Mouse (Mus musculus) adrenal gland, adult 2 months (tissue): ENCODE data around the gene Daam2. TPM values are rescaled to one million over a fixed set of nuclear protein-coding genes. Genes with fewer than 3 reads are reported as not detected.
"Not testable (repeated sequence)": the region's sequence is repeated elsewhere in the genome, so short reads cannot be mapped to it uniquely, and the experiment has no call there.

Experiments
- DNase-seq: peaks from one replicate; pipeline ENCODE4 v3.0.0; 2021
- polyA plus RNA-seq: library from polyadenylated mRNA; depleted of rRNA; stranded (reverse); fragments of >200 nt; gene quantifications from 2 replicates; pipeline ENCODE4 v1.2.3, GENCODE M21; 2012
- total RNA-seq, 2 experiments: library from RNA; stranded (reverse); gene quantifications; 2 replicates each; pipeline ENCODE4 v1.2.3; 2021

The Daam2 gene
- total and polyA plus RNA-seq, 3 experiments: 8.2 to 35.9 (median 29.8) TPM

DNA sequence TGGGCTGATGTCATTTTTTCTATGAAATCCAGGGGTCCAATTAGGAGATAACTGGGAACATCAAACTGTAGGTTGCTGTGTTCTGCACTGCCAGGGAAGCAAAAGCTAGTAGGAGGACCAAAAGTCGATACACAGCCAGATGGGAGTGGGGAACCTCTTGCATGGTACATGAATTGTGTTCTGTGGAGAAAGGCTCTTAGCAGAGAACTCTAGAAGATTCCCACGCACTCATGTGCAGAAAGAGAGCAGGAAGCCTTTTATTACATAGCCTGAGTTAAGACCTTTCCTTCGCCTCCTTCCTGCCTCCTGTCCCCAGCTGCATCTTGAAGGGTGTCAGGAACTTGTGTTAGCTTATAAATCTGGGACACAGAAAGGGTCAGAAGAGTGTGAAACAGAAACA, 82.3 kb downstream of the Daam2 start:
- no peak for DNase-seq

DNA sequence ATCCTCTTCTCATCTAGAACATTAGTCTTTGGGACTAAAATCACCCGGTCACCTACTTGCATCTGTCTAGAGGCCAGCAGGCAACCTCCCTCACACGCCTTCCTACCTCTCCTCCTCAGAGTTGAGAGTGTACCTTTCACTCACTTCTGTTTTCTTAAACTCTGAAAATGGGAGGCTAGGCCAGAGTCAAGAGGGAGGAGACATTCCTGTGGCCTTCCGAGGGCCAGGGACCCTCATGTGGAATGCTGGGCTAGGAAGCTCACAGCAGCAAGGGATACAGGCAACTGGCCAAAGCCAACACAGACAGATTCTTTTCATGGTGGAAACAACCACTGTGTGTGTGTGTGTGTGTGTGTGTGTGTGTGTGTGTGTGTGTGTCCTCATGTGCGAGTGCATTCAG, 86.8 kb downstream of the Daam2 start:
- DNase-seq: no peak

DNA sequence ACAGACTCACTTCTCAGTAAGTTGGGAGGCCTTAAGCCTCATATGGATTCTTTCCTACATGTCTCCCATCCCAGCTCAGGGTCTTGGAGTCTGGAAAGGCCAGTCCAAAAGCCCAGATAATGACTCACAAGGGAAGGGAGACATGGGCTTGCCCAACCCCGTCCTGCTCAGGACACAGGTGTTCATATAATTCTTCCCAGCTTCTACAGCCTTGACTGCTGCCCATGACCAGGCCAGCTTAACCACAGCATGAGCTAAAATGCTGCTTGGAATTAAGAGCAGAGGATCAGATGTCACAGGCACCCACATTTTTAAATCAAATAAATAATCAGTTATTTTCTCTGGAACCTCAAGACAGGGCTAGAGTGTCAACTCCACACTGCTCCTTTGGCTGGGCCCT, 89.0 kb downstream of the Daam2 start:
- no peak for DNase-seq

DNA sequence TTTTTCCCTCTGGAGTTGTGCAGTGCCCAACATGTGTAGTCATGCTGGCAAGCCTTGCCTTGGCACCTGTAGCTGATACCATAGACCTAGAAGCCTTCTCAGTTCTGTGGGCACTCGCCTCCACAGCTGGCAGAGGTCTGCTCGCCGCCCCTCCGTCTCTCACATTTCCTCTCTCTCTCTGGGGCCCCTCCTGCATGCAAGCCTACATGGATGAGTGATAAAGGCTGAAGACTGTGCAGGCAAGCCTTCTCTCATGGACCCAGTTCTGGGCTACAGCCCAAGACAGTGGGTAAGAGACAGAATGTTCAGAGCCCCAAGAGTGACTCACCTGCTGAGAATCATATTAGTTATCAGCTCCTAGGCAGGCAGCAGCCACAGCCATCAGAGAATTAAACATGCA, 90.1 kb downstream of the Daam2 start:
- no peak for DNase-seq

DNA sequence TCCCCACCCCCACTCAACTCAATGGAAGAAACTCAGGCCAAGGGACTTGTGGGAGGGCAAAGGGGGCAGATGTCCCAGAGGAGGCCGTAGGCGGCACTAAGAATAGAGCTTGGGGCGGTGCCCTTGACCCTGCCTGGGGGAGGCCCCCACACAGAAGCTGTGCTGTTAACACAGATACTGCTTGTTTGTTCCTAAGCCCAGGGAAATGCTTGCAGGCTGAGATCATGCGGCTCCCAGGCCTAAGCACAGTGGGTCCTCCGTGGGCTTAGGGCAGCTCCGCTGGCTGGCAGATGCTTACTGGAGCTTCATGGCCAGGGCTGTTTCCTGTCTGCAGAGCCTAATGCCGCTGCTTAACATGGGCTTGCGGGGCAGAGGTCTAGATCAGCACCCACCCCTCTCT, 91.5 kb downstream of the Daam2 start:
- DNase-seq: no peak

DNA sequence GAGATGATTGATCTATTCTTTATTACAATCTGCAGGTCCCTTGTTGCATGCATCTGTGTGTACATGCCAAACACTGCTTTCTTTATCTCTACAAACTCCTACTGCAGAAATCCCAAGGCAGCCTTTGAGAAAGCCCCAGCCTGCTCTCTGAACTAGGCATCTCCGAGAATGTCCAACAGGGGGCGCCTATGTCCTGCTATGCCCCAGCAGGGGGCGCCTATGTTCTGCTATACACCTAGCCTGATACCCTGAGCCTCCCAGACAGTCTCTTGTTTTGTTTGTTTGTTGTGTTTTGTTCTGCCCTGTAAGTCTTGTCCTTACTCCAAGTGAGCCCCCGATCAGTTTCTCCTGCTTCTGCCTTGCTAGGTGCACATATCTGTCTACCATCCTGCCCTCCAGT, 95.9 kb downstream of the Daam2 start:
- DNase-seq: peak; percentile 73

DNA sequence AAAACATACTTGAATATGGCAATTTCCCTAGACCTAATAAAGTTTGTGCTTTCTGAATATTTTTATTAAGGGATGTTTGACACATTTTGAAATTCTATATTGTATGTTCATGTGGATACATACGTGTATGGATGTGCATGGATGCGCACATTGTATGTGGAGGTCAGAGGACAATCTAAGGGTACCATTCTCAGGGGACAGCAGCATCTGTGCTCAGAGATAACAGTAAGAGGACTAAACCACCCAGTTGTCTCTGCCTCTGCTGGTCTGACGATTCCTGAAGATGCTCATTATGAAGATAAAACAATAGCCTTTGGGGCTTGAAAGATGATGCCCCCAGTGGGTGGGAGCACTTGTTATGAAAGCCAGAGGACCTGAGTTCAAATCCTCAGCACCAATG, 99.3 kb downstream of the Daam2 start:
- no peak for DNase-seq

DNA sequence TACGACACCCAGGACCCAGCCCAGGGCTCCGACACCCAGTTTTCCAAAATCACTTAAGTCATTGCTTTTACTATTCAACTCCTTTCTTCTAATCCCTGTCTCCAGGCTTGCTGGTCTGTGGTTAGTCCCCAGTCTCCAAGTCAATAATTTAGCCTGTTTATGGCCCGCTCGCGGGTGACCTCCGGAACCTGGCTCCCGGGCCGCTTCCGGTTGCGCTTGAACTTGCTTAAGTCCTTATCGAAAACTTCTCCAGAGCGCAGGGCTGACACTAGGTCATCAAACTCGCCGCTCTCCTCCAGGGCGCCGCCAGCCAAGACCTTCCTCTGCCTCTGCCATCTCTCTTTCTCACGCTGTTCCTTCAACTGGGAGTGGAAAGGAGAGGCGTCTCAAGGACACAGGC, 105.8 kb downstream of the Daam2 start:
- no peak for DNase-seq

DNA sequence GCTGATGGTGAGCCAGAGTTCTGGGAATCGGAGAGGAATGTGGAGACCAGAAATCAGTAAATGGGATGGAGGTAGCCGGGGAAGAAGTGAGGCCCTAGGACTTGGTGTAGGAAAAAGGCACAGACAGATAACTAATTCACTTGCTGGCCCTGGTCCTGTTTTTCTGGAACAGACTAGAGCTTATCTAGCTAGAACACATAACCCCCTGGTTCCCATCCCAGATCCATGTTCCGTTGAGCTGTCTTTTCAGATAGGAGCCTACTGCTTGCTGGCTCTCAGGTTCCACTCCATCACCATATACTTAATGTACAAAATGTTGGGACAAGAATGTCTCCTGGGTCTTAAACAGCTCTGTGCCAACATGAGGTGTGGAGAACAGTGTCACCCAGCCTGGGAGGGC, 106.3 kb downstream of the Daam2 start:
- DNase-seq: no peak

DNA sequence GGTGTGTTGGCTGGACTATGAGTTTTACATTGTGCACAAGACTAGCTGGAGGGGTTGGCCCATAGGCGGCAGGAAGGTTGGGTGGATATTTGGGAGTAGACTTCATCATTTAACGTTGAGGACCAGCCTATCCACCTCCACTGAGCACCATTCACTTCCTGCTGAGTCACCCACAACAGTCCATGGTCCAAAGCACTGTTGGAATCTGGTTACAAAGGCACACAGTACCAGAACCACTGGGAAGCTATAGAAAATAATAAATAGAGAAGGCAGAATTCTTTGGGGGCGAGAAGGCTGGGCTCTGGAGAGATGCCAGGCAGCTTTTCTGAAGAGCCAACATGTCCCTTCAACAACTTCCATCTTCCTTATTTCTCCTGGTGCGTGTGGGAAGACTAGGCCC, 107.8 kb downstream of the Daam2 start:
- no peak for DNase-seq

DNA sequence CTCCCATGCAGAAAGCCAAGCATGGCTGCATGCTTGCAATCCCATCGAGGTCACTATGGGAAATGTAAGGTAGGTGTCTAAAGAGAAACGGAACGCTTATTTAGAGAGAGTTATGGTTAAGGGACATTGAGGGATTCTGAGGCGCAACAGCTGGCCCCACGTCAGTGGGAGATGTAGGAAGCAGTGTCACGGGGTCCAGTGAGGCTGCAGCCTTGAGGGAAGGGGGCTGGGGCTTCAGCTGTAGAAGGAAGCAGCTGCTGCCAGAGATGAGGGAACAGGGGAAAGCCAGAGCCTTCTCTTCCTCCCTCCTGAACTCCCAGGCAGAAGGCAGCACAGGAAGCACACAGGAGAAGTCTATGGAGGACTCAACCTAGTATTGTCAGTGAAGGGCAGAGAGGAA, 113.2 kb downstream of the Daam2 start:
- no peak for DNase-seq

DNA sequence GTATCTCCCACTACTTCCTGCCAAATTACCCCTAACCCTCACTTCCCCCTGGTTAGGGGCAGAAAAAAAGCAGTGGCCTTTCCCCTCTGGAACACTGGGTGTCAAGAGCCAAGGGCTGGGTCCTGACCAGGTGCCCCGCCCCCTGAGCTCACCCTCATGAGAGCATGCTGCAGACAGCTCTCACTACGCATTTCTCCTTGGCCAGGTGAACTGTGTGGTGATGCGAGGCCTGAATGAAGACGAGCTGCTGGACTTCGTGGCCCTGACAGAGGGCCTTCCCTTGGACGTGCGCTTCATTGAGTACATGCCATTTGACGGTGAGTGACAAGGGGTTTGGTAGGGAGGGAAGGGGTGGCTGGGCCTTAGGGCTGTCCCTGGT, 114.9 kb downstream of the Daam2 start:
- no peak for DNase-seq

DNA sequence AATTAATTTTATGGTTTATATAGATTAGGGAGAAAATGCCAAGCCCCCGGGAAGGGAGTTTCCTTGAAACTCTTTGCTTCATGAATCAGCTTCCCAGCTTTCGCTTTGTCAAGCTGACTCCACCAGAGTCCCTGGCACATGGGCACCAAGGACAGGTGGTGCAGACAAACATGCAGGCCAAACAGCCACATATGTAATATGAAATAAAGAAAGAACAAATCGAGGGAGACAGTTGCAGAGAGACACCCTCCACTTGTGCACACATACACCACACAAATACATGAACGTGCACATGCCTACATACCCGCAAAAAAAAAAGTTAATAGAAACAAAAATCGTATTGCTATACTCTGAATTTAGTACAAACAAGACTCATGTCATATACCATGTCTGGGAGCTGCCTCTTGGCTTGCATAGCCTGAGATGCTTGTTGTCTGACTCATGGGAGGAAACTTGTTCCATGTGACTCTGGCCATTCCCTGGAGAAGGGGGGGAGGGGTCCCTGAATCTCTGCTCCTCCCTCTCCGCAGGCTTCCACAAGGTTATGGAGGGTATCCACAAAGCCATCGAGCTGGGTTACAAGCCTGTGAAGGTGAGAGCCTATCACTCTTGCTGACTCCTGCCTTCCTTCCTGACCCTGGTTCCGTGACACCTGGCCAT, 115.4 kb downstream of the Daam2 start:
- no peak for DNase-seq

DNA sequence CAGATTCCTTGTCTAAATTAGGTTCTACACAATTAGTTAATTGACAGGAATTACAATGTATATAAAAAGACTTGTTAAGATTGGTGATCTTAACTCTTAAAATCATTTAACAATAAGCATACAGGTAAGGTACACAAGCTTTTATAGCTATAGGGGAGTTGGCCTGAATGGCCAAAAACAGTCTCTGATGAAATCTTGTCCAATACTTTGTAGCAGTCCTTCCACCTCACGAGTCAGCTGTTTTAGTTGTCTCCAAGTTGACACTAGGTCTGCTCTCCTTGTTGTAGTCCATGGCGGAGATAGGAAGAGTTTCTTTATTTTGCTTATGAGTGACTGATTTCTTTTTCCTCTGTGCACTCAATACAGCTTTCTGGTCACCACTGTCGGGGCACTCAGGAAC, 121.3 kb downstream of the Daam2 start:
- not testable (repeated sequence) for DNase-seq

DNA sequence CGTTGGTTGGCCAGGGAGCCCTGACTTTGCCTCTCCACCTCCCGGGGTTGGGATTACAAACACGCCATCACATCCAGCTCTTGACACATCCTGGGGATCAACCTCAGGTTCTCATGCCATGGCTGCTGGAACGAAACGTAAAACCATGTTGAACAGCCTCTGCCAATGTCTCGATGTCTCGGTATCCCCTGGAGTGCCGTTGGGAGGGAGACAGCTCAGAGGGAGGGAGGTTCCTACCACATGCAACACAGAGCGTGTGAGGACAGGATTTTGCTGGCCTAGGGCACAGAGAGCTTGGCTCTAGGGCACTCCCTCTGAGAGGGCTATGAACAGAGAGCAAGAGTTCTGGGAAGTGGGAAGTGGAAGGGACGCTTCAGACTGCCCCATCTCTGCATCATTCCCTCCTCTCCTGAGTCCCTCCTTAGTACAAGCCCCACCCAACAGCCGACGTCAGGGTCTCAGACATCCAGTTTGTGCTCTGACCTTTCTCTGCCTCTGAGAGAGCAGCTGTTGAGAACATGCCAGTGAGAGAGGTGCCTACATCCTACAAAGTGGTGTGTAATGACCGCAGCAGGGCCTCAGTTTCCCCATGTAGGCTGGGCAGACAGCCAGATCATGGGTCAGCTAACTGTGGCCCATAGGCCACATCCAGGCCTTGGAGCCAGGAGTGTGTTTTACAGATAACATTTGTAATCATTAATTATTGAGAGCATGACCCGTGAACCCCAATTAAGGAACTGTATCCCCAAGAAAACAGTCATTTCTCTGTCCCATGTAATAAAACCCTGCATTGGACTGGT, 123.6 kb downstream of the Daam2 start:
- no peak for DNase-seq

DNA sequence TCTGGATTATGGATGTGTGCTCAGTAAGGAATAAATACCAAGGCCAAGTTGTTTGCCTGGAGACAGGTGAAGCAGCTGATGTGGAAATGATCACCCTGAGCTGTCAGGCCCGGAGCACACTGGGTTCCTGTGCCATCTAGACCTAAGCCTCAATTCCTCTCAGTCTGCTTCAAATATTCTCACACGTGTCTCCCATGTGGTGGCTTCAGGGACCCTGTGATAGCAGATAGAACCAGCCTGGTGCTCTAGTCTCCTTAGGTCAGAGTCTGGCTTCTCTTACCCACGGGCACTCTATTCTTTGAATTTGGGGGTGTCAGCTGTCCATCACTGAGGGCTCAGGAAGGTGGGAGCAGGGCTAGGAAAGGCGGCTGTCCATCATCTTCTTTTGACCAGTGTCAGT, 124.4 kb downstream of the Daam2 start:
- DNase-seq: no peak

DNA sequence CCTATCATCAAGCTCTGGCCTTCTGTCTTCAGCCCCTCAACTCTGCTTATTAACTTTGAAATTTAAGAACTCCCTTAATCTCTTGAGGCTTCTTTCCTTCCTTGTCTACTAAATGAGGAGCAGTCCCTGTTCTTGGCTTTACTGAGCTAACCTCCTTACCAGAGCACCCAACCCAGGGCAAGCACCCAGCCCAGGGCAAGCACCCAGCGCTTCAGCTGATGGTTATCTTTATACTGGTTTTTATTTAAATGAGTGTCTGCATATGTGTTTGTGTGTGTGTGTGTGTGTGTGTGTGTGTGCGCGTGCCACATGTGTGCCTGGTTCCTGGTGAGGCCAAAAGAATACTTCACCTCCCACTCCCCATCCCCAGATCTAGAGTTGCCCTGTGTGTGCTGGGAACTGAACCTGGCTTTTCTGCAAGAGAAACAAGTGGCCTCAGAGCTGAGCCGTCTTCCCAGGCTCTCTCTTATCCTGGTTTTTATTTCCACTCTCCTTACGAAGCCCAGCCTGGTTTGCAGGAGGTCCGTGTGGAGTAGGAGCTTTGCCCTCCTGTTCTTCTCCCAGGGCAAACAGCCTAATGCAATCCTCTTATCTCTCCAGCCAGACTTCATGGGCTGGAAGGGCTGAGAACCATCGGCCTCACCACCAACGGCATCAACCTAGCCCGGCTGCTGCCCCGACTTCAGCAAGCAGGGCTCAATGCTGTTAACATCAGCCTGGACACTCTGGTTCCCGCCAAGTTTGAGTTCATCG, 125.1 kb downstream of the Daam2 start:
- no peak for DNase-seq

DNA sequence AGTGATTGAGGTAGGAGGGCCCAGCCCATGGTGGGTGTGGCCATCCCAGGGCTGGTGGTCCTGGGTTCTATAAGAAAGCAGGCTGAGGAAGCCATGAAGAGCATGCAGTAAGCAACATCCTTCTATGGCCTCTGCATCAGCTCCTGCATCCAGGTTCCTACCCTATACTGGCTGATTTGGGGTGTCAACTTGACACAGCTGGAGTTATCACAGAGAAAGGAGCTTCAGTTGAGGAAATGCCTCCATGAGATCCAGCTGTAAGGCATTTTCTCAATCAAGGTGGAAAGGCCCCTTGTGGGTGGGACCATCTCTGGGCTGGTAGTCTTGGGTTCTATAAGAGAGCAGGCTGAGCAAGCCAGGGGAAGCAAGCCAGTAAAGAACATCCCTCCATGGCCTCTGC, 126.8 kb downstream of the Daam2 start:
- DNase-seq: not testable (repeated sequence)

DNA sequence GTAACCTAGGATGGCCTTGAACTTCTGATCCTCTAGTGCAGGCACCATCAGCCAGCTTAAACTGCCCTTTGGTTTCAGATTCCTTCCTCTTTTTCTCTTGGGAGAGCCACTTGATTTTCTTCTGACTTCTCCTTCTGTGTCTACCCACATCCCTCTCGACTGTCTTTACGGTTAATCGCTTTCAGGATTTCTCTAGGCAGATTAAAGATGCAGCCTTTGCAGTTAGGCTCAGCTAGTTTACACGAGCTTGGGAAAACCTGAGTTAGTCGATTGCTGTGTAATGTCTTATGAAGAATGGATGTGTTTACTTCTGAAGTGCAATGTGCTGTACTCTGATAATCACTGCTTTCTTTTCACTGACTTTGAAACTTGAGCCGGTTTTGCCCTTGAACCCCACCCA, 127.5 kb downstream of the Daam2 start:
- no peak for DNase-seq

DNA sequence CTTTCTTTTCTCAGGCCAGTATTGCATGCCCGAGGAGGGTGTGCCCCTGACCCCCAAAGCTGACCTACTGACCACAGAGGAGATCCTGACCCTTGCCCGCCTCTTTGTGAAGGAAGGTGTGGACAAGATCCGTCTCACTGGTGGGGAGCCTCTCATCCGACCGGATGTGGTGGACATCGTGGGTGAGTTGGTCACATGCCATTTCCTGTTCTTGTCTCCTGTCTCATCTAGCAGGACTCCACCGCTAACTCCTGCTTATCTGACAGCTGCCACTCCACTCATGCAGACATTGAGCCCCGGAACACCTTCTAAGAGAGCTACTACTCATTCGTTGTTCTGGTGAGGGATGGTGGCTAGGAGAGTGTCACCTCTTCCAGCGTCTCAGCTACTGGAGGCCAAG, 129.1 kb downstream of the Daam2 start:
- DNase-seq: no peak

DNA sequence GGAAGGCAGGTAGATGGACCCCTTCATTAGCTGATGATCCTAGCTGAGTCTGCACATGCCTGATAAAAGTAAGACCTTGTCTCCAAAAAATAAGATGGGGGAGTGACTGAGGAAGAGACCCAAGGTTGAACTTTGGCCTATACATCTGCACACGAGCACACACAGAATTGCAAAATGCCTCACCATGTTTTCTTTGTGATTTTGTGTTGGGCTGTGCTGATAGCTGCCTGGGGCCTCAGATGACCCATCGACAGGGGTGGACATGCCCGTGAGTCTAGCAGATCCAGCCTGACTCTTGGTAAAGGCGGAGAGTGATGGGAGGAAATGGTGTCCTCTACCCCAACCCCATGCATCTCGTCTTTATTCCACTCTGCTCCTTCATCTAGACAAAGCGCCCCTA, 129.9 kb downstream of the Daam2 start:
- no peak for DNase-seq

DNA sequence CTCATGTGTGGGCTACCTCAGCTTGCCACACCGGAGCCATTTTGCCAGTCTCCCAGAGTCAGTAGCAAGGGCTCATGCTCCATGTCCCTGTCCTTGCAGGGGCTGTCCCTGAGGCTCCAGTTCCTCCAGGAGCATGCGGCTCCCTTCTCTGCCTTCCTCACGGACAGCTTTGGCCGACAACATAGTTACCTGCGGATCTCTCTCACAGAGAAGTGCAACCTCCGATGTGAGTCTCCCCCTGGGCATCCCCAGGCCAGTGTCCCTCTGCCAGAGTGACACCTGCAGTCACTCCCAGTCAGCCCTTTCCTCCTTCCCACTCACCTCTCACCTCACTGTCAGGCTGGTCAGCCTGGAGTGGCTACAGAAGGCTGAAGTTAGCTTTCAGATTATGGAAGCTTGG, 131.1 kb downstream of the Daam2 start:
- no peak for DNase-seq

DNA sequence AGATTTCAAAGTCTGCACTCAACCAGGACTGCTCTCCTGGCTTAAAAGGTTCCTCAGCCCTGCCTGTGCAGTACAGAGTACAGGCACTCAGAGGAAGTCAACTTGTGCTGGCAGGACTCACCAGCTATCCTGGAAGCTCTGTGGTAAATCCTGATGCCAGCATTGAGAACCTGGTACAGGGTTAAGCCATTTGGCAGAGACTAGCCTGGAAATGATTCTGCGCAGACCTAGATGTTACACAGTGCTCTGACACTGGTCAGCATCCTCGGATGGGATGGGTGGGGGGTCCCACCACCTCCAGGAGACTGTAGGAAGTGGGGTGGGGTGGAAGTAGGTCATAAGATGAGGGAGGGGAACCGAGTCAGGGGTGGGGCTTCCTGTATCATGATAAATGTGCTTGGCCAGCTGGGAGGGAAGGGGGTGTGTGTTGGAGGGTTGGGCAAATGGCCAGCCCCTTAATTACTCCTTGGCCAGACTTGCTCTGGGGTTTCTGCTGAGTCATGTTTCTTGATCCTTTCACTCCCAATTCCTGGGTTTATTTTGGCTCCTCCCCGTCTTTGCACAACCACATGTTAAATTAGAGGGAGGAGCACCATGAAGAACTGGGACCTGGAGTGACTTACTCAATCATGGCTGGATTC, 132.0 kb downstream of the Daam2 start:
- DNase-seq: peak; percentile 70
